Mouse (Mus musculus) lung, postnatal 0 days (tissue): ENCODE data around the gene Kctd2.

Experiments
- CTCF ChIP-seq: IDR thresholded peaks from 2 replicates; pipeline ENCODE4 v1.5.1; 2016; ENCODE audit warnings: antibody characterized with exemption, mild to moderate bottlenecking
- EP300 ChIP-seq: IDR thresholded peaks from 2 replicates; pipeline ENCODE4 v1.6.1; 2016; ENCODE audit warnings: antibody characterized with exemption, mild to moderate bottlenecking, control low read depth

GRCm38 (mm10) chr11:115409556-115409955, 10.4 kb upstream of the Kctd2 start:
- no peak for TF ChIP-seq EP300
- no peak for TF ChIP-seq CTCF
